Mouse (Mus musculus): ENCODE data around the gene Gcnt2.

- TF ChIP-seq CTCF (IDR thresholded peaks at IDR 0.05; ENCODE audit: low read depth), result no peak
- TF ChIP-seq EP300 (IDR thresholded peaks at IDR 0.05; ENCODE audit: low read depth), result no peak
Measured at GRCm38 (mm10) chr13:40885935-40886642, 26.5 kb downstream of the Gcnt2 start.
